Mouse (Mus musculus) splenic B cell, adult 2 months (primary cell): ENCODE data around the gene Azgp1.
"Not testable (repeated sequence)": the region's sequence is repeated elsewhere in the genome, so short reads cannot be mapped to it uniquely, and the experiment has no call there.

Source experiments
- DNase-seq: peaks from one replicate; pipeline ENCODE4 v3.0.0-alpha.2; 2011; ENCODE audit warnings: low read depth, low spot score
- H3K27me3 ChIP-seq: 2 replicates; pipeline ENCODE4 v1.6.1; 2012; ENCODE audit warnings: mild to moderate bottlenecking, low read length, moderate library complexity, mixed read lengths; ENCODE audit not compliant: control insufficient read depth, poor library complexity, insufficient read depth, severe bottlenecking
- H3K36me3 ChIP-seq: 2 replicates; pipeline ENCODE4 v1.6.1; 2012; ENCODE audit warnings: mild to moderate bottlenecking, low read length, moderate library complexity, mixed read lengths; ENCODE audit not compliant: control insufficient read depth, poor library complexity, insufficient read depth, severe bottlenecking

Azgp1 gene

DNA sequence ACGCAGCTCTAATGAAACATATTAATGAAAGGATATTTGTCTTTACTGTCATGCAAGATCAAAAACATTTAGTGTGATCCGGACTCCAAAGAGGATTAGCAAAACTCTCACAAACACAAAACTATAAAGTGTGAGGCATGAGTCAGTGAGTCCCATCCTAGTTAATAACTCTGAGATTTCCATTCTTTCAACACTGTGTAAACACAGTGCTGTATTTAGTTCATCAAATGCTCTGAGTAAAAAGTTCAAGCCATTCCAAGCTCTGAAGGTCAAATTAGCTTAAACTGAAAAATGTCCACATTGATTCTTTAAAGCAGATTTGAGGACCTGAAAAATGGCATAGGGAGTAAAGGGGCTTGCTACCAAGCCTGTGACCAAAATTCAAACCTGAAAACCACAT lies 2.2 kb upstream of the Azgp1 start:
- no peak for DNase-seq
- no peaks in the 10 kb centered on the region for H3K27me3 ChIP-seq
- no peaks in the 10 kb centered on the region for H3K36me3 ChIP-seq

DNA sequence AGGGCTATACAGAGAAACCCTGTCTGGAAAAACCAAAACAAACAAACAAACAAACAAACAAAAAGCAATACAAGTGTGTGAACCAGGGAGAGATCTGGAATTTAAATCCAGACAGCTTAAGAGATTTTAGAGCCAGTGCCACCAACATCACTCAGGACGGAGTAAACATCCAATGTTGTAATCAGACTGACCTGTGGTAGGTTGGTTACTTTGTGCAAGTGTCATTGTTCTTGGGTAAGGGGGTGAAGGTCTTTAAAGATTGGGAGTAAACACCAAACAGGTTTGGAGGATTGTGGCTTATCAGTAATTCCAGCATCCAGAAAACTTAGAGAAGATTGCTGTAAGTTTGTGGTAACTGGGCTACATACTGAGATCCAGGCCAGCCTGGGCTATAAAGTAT lies 5.0 kb downstream of the Azgp1 start:
- Histone ChIP-seq H3K36me3 (no peaks in the 10 kb centered on the region), H3K27me3 (no peaks in the 10 kb centered on the region)
- DNase-seq = no peak

DNA sequence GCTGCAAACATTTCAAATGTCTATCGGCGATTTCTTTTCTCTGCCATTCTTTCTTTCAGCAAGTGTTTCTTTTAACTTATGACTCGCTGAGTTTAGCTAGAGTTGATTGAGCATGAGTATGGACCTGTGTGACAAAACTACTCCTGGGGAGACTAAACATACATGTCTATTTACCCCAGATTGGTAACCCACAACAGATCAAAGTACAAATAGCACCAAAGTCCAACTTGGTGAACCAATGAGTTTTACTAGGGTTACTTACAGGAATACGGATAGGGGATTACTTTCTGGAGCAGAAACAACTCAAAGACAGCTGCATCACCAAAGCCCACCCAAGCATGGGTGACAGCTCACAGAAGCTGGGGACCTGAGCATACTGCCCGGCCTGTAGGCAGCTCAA lies 28.1 kb downstream of the Azgp1 start:
- no peaks in the 10 kb centered on the region for H3K27me3 ChIP-seq
- DNase-seq = no peak
- H3K36me3 ChIP-seq = no peaks in the 10 kb centered on the region

GRCm38 (mm10) chr5:138012382-138012781 lies 31.1 kb downstream of the Azgp1 start:
- DNase-seq = no peak
- Histone ChIP-seq H3K27me3 (no peaks in the 10 kb centered on the region), H3K36me3 (no peaks in the 10 kb centered on the region)

DNA sequence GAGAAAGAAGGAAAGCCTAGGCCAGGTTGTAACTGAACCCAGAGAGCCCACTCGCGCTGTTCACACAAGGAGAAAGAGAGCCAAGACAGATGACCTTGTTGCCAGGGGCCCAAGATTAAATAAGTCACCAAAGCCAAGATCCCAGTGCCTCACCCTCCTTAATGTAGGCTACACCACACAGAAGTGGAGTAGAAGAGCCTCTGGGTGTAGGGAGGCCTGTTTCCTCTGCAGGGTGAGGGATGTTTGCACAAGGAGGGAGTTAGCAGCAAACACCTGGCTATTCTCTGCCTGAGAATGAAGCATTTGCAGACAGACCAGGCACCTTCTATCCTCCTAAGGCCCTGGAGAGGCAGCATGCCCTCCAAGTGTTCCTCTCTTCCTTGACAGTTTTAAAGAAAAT lies 35.2 kb downstream of the Azgp1 start:
- DNase-seq = no peak
- no peaks in the 10 kb centered on the region for H3K36me3 ChIP-seq

DNA sequence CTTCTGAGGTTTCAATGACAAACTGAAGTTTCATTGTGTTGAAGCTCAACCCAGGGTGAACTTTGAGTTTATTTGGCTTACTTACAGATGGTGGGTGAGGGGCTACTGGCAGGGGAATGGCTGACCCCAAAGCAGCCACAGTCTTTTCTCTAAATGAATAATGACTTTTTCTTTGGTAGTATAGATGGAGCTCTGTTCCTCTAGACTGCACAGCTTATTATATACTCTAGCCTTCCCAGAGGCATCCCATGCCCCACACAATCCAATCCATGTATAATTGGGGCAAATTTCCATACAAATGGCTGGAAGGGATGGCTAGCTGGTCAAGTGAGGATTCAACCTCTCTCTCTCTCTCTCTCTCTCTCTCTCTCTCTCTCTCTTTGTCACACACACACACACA lies 35.7 kb downstream of the Azgp1 start:
- Histone ChIP-seq H3K27me3 (no peaks in the 10 kb centered on the region), H3K36me3 (no peaks in the 10 kb centered on the region)
- no peak for DNase-seq

More for the DNA sequence above, 35.2 kb downstream of the Azgp1 start:
- H3K27me3 ChIP-seq = no peaks in the 10 kb centered on the region

- DNase-seq, H3K27me3 ChIP-seq, H3K36me3 ChIP-seq: not testable (repeated sequence)
Measured at GRCm38 (mm10) chr5:138019577-138019976, 38.3 kb downstream of the Azgp1 start.

DNA sequence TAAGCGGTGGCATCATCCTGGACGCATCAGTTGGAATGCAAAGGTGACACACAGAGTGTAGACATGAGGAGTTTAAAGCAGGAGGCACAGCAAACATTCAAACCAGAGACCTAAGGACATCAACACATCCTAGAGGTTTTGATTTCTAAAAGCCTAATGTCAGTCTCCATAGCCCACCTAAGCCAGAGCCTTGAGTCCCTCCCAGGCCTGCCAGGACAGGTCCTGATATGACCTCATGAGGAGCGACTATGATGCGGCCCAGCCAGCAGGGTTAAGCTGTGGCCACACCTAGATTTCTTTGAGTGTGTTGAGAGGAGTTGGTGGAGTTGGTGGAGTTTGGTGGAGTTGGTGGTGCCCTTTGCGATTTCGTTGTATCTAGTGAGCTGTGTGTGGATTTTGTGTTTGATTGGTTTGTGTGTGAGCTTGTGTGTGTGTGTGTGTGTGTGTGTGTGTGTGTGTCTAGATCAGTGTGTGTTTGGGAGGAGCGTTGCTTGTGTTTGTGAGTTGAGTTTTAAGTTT lies 39.7 kb downstream of the Azgp1 start, which contains the start of the genes Smok3a and Smok3b:
TSS of gene Smok3a (plus strand) at position 301 of the 519 bp plus-strand sequence.
TSS of gene Smok3b (plus strand) at position 469 of the 519 bp plus-strand sequence.
- DNase-seq, H3K27me3 ChIP-seq, H3K36me3 ChIP-seq: not testable (repeated sequence)
